Mouse (Mus musculus) central nervous system, embryonic 18 days (tissue): Measurements from ENCODE around the gene Adgrg4. TPM values are rescaled to one million over a fixed set of nuclear protein-coding genes. Genes with fewer than 3 reads are reported as not detected.

Experiments
- polyA plus RNA-seq: library from polyadenylated mRNA; depleted of rRNA; stranded (reverse); fragments of >200 nt; gene quantifications from 2 replicates; pipeline ENCODE4 v1.2.3, GENCODE M21; 2012; rRNA removed

Gene Adgrg4
- not detected in 2 replicates for polyA plus RNA-seq

DNA sequence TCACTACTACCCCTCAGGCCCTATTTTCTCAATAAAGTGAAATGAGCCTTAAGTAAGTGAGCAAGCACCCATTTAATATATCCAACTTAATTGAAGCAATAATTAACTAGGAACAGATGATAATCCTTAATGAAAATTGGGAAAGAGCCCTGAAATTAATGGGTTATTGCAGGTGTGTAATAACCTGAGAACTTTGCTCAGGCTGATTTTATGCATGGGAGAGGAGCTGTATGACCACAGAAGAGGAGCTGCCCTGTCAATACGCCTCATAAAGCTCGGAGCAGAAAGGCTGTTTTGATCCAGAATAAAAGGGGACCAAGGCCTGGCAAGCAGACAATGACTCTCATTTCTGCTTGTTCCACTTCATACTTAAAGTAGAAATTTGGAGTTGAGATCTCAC lies at the start of gene Adgrg4:
Gene Adgrg4 (plus strand): TSS at position 301 of the 400 bp plus-strand sequence.

DNA sequence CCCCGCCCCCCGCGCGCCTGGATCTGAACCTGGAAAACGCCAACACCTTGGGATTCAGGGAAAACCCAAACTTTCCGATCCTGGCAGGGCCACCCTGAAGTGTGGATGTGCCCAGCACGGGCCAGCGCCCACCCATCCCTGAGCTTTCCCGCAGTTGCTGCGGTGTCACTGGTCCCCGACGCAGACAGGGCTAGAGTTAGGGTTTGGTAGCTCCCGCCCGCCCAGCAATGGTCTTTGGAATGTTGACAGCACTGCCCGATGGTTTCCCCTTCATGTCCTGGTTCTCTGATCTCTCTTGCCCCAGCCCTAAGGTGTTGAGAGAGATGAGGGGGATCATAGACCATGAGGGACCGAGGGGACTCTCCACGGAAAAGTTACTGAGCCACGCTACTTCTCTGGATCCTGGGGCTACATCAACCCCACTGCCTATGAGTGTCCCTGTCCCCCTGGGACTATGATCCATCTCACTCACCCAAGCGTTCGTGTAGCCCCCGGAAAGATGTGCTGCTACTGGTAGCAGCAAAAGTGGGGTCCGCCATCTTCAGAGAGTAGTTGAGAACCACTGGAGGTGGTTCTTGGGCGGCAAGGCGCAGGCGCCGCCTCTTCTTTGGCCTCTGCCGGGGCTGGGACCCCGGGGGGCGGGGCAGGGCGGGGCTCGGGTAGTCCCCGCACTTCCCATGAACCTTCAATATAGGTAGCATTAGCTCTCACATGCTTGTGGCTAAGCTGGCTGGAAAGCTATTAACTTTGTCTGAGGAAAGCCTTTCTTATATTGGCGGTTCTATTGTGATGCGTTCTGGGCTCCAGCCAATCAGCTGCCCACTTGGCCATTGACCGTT lies 48.0 kb upstream of the Adgrg4 start, which contains the start of gene Map7d3:
Gene Map7d3 (minus strand): TSS at position 562 of the 839 bp plus-strand sequence.

DNA sequence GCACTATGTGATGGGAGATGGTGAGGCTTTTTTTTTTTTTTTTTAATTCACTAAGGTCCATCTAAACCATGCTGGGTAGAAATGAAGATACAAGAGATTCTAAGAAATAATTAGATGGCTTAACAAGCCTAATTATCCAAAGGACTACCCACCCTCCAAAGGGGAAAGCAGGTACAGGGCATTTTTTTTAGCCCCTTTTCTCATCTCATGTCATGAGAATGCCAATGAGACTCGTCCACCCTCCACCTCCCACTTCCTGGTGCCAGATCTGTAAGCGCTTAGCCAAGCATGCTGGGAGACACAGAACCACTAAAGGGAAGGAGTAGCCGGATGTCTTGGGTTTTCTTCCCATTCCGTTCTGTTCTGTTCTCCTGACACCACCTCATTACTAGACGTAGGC lies 172.8 kb downstream of the Adgrg4 start, which contains the start of gene Brs3:
Gene Brs3 (plus strand): TSS at position 301 of the 400 bp plus-strand sequence.

Other genes with a start within 250 kb of the Adgrg4 start
- gene Fhl1, start 138.4 kb upstream of the Adgrg4 start, polyA plus RNA-seq, result 308 and 351 TPM in 2 replicates
- 0.17 and 0.21 TPM in 2 replicates for gene Map7d3, start 47.8 kb upstream of the Adgrg4 start, polyA plus RNA-seq
- gene Brs3, start 172.9 kb downstream of the Adgrg4 start, polyA plus RNA-seq, result 0.48 and 0.69 TPM in 2 replicates
- 39.5 and 42.5 TPM in 2 replicates for gene Htatsf1, start 183.4 kb downstream of the Adgrg4 start, polyA plus RNA-seq
- 0.22 TPM in 1 of 2 replicates, not detected in the other for gene Vgll1, start 217.9 kb downstream of the Adgrg4 start, polyA plus RNA-seq